Mouse (Mus musculus) megakaryocyte, adult 5-6 weeks (primary cell): ENCODE data around the gene C1qbp. TPM values are rescaled to one million over a fixed set of nuclear protein-coding genes. Genes with fewer than 3 reads are reported as not detected.

Experiments used
- ATAC-seq: 2 replicates; pipeline ENCODE4 v1.8.0; 2016; ENCODE audit warnings: mild to moderate bottlenecking, inconsistent platforms; ENCODE audit not compliant: poor library complexity, severe bottlenecking
- total RNA-seq, 2 experiments: library from RNA; stranded (forward) in 1 of 2; stranded (reverse) in 1 of 2; fragments of 153-499, 151-499 nt in 1 of 2; fragments of 221-1000, 200-1000 nt in 1 of 2; gene quantifications; 2 replicates each; pipeline versions ENCODE4 v1.2.3 to v1.2.4; 2015 to 2017

Gene C1qbp
- total RNA-seq, 2 experiments from 2014 or later: 25.8 to 112 TPM

DNA sequence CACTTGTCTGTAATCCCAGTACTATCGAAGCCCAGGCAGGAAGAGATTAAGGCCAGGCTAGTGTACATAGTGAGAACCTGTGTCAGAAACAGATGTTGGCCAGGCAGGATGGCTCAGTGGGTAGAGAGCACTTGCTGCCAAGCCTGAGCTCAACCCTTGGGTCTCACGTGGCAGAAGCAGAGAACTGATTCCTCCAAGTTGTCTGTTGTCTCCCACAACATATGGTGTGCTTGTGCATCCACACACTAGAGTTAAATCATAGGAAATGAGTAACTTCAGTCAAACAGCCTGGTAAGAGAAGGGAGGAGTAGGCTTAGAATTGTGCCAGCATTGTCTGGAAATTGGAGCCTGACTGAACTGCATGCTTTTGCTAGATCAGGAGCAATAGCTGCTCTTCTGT lies 7.6 kb downstream of the C1qbp start:
- ATAC-seq: no peak

DNA sequence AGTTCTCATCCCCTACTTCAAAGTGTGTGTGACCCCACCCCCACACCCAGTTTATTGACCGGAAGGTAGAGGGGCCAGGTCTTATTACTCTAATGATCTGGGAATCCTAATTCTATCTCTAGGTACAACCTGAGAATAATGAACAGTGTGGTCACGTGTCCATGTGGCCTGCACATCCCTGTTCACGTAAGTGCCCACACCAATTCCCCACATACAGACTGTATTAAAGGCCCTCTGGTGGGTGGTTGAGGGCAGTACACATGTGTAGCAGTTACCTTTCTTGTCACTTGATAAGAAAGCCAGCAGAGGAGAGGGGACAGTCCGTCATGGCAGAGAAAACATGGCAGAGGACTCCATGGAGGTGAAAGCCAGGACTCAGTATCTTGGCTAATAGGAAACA lies 8.9 kb downstream of the C1qbp start:
- ATAC-seq: no peak

DNA sequence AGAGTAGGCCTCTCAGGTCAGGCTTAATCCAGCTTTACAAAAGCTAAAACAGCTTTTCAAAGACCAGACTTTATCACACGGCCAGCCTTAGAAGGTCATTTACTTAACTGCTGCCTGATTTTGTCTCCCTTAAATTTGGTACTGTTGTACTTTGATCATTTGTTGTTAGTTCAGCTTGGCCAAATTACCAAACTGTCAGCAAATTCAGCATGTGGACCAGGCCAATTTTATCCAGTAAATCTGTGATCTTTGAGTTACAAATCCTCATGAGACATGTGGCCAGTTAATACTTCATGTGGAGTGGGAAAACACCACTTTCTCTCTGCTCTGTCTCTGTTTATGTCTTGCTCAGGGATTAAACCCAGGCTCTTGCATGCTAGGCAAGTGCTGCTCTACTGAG lies 10.2 kb downstream of the C1qbp start:
- no peak for ATAC-seq

DNA sequence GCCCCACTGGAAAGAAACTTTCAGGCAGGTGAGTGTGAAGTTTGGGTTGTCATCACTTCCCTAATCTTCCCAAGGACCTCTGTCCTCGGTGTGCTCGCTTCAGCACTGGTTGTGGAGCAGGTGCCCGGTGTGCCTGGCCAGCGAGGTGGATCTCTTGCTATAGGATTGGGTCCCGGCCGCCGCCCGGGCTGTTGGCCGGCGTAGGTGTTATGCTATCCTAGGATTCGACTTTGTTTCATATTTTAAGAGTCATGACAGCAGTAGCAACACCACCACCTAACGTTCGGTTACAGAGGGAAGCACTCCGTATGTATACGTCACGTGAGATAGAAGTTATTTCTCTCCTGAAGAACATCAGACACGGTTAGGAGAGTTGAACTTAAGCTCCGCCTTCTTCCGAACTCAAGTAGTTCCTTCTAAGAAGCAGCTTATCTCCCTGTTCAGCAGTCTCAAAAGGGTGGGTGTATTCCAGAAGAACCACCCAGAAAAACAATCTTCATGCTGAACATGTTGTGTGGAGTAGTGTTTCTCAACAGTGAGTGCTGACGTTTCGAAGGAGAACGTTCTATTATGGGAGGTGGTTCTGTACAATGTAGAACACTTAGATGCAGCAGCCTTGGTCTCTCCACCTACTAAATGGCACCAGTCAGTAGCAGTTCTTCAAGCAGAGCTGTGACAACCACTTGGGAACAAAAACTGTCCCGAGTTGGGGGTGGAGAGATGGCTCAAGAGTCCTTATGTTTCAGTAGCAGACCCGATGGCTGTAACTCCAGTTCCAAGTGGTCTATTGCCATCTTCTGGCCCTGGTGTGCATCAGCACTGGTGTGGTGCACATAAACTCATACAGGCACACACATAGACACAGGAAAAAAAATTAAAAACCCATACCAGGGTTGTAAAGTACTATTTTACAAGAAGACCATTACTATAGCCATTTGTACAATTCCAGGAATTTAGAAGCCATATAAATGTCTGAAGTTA lies 12.0 kb downstream of the C1qbp start:
- peak; percentile 35 for ATAC-seq

DNA sequence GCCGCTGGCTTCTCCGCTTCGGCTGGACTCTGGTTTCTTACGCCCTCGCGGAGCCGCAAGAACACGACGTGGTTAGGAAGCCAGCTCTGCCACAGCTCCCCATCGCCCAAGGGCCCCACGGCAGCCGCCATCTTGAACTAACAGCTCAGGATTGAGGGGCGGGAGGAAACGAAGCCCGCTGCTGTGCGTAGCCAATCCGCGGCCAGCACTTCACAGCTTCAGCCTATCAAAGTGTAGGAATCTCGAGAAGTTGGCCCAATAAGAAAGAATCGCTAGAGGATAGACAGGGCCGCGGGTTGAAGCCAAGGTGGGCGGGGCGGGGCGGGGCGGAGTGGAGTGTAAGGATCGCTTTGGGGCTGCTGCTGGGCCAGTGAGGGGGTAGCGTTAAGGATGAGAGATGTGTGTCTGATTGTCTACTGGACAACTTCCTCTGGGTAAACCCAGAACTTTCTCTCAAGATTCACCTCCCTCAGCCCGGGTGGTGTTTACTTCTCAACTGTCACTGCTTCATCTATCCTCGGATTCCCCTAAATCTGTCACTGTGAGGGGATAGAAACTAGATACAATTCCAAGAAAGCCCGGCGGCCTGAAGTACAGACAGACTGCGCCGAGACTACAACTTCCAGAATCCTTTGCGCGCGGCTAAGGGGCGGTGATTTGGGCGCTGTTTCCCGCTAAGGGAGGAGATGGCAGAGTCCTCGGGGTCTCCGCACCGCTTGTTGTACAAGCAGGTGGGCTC lies 12.8 kb downstream of the C1qbp start, which contains the start of the genes Nup88 and Rpain:
Nup88 (minus strand) TSS at position 153 of the 739 bp plus-strand sequence.
Rpain (plus strand) TSS at position 393 of the 739 bp plus-strand sequence.
- peak; percentile 91 for ATAC-seq

DNA sequence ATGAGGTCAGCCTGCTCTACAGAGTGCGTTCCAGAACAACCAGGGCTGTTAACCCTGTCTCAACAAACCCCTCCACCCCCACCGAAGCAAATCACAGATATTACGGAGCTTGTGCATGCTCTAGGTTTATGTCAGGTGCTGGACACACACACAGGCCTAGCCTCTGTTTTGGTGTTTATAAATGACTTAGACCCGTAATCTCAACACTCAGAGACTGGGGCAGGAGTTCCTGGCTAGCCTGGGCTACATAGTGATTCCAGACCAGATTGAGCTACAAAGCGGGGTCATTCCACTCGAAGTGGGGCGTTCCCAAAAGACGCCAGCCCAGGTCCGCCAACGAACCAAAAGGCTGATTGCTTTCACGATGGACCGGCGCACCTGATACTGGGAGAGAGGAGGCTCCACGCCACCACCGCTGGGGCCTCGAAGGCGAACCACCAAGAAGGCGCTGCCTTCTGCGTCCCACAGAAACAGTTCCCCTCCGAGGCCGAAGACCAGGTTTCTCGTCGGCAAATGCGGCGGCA lies 13.5 kb downstream of the C1qbp start:
- ATAC-seq: peak; percentile 37

DNA sequence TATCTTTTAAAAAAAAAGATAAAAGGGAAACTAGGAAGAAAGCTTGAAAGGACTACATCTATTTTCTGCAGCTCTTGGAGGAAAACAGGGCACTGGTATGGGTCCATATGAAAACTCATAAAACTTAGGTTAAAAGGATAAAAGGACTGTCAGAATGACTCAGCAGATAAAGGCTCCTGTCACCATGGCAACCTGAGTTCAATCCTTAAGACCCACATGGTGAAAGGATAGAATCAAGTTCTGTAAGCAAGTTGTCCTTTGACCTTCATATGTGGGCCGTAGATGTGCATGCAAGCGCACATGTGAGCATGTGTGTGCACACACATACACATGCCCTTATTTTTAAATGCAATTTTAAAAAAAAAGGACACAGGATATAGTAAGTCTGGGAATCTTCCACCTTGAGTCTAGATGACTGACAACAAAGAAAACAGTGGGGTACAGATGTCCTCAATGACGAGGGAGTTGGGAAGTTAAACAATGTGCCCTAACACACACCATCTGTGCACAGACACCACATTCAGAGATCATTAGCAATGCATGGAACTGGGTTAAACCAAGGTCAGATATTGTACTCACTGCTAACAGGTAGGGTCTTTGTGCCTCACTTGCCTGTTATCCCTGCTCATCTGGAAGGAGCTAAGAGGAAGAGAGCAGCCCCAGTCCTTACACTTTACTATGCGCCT lies 18.5 kb downstream of the C1qbp start:
- ATAC-seq: no peak

DNA sequence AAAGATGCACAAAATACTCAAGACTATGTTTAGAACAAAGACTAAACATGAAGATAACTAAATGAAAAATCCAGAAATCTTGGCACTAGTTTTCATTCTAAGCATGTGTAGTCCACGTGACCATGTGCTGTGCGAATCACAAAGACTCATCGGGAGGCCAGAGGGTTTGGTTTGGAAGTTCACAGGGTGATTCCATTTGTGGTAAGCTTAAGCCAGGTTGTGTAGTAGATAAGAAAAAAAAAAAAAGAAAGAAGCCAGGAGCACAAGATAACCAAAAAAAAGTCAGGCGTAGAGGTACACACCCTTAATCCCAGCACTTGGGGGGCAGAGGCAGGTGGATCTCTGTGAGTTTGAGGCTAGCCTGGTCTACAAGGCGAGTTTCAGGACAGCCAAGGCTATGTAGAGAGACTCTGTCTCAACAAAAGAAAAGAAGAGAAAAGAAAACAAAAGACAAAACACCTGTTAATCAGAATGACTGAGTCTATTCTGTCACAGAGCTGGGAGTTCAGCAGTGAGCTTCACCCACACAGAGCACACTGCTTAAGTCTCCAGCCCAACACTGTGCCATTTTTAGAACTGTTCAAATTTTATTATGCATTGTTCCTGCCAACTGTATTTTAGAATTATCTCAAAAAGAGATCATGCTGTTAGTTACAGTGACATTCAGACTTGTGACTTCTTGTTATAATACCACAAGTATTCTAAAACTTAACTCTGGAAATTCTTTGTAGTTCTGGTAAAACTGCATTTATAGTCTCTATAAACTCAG lies 21.9 kb downstream of the C1qbp start:
- ATAC-seq: no peak

DNA sequence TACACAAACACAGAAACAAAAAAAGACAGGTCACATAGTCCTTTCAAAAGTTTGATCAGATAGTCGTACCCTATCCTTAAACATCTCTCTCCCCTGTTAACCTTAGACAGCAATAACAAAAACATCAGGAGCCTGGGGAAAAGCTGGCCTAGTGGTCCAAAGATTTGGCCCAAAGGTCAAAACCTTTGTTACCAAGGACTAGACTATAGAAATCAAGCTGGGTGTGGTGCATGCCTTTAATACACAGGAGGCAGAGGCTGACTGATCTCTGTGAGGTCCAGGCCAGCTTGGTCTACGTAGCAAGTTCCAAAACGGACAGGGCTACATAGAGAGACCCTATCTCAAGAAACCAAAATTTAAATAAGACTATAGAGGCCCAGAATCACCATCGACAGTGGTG lies 28.1 kb downstream of the C1qbp start:
- no peak for ATAC-seq

DNA sequence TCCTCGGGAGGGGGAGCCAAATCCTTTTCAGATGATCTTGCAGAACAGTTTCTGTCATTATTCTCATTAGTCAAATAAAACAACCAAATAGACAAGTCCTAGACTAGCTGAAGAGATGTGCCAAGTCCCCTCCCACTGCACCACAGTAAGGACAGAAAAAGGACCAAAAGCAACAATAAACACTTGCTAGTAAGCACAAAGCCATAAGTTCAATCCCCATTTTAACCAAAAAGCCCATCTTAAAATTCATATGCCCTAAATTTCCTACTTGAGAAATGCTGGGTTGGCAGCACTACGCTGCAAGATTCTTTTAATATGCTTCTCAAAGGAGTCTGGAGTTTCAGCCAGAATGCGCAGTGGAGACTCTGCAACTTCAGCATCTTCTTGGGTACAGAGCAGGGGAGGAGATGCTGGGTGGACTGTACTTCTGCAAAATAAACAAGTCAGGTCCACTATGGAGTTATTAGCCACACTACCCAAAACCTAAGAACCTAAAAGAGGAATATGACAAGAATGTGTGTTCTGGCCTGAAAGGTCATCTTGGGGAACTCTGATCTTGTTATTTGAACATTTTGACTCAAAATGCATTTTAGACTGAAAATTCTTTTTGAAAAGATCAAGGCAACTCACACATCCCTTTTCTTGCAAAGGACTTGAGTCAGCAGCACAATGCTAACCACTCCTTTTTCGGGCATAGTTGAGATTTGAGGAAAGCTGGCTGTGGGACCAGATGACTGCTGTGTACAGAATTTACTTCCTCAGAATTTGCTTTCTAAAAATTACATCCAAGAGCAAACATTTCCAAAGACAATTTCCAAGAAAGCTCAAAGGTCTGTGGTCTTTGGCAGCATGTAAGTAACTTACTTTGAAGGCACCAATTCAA lies 37.6 kb downstream of the C1qbp start:
- no peak for ATAC-seq

DNA sequence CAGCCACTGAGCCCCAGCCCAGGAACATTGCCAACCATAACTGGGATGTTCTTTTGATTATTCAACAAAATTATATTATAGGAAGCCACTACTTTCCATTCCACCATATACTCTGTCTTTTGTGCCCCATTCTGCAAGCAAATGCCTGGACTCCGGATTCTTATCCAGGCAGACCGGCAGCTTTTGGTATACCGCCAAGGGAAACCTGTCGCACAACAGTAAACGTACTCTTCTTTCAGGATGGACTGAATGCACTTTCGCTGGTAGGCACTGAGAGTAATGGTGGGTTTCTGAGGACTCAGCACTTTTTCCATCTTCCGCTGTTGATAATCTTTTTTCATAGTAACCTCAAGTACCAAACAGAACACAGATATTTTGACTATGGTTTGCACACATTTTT lies 39.2 kb downstream of the C1qbp start:
- no peak for ATAC-seq

DNA sequence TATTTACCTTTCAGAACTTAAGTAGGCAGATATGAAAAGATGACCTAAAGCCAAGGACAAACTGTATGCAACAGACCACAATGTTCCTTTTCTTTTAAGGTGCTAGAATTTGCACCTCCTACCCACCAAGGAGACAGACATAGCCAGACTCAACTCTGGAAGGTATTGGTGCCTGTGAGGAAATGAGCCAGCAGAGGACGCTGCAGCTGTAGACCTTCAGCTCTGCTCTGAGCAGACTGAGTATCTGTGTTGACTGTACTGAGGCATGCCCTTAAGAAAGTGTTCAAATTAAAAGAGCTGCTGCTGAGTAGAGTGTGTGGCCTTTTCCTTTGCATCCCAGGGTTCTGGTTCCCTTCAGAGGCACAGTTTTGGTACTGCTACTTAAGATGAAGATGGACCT lies 40.2 kb downstream of the C1qbp start:
- no peak for ATAC-seq

DNA sequence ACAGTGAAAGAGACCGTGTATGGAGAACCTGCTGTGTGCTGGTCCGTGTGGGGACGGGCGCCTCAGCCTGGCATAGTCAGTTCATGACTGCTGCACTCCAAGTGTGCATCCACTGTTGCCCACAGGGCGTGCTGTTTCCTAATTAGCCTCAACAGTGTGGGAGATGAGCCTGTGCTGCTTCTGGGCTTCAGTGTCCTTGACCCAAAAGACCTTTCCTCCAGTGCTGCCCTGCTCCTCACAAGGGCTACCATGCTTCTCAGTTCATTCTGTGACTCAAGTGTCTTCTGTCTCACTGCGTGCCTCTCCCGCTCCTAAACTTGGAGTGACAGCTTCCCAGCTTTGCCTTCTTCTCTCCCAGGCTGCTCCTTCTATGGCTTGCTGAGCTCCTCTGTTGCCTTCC lies 47.5 kb downstream of the C1qbp start:
- ATAC-seq: no peak

DNA sequence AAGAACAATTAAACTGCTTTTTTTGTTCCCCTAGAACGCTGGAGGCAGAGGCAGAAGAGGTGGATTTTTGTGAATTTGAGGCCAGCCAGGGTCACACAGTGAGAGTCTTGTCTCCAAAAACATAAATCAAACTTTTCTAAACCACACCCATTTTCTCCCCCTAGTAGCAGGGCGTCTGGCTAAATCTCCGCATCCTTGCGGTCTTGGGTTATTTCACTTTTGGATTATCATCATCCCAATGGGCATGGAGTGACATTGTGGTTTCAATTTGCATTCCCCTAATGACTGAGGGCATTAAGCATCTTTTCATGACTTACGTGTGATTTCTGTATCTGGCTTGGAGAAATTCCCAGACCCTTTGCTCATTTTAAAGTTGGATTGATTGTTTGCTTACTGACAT lies 51.4 kb downstream of the C1qbp start:
- no peak for ATAC-seq

Other genes starting within 250 kb of the C1qbp start
- gene Zfp3, start 218.8 kb downstream of the C1qbp start, total RNA-seq (2015): 1.9 and 4.8 TPM in 2 replicates
- 2.1 and 2.8 TPM in 2 replicates for gene Zfp3, start 218.8 kb downstream of the C1qbp start, total RNA-seq (2017)
- gene Scimp, start 170.4 kb downstream of the C1qbp start, total RNA-seq (2015): 0.65 and 2.3 TPM in 2 replicates
- gene Scimp, start 170.4 kb downstream of the C1qbp start, total RNA-seq (2017): 2.6 and 3.3 TPM in 2 replicates
- gene Rabep1, start 138.2 kb downstream of the C1qbp start, total RNA-seq (2015): 18.6 and 18.9 TPM in 2 replicates
- 47.8 and 55.9 TPM in 2 replicates for gene Rabep1, start 138.2 kb downstream of the C1qbp start, total RNA-seq (2017)
- 102 and 116 TPM in 2 replicates for gene Nup88, start 13.1 kb downstream of the C1qbp start, total RNA-seq (2015)
- 108 and 110 TPM in 2 replicates for gene Nup88, start 13.1 kb downstream of the C1qbp start, total RNA-seq (2017)
- 38.4 and 58.3 TPM in 2 replicates for gene Rpain, start 12.8 kb downstream of the C1qbp start, total RNA-seq (2015)
- 14.7 and 19.2 TPM in 2 replicates for gene Rpain, start 12.8 kb downstream of the C1qbp start, total RNA-seq (2017)
- 5.1 and 8.4 TPM in 2 replicates for gene Dhx33, start 21.4 kb upstream of the C1qbp start, total RNA-seq (2015)
- 10.7 and 17.0 TPM in 2 replicates for gene Dhx33, start 21.4 kb upstream of the C1qbp start, total RNA-seq (2017)
- 30.2 and 31.4 TPM in 2 replicates for gene Mis12, start 36.6 kb upstream of the C1qbp start, total RNA-seq (2015)
- 43.4 and 60.9 TPM in 2 replicates for gene Mis12, start 36.6 kb upstream of the C1qbp start, total RNA-seq (2017)
- 33.5 and 40.9 TPM in 2 replicates for gene Derl2, start 36.8 kb upstream of the C1qbp start, total RNA-seq (2015)
- 44.4 and 47.7 TPM in 2 replicates for gene Derl2, start 36.8 kb upstream of the C1qbp start, total RNA-seq (2017)
- not detected in 2 replicates for gene 6330403K07Rik, start 50.5 kb upstream of the C1qbp start, total RNA-seq (2015)
- gene 6330403K07Rik, start 50.5 kb upstream of the C1qbp start, total RNA-seq (2017): not detected in 2 replicates
- gene Nlrp1a, start 161.7 kb upstream of the C1qbp start, total RNA-seq (2015): 13.3 and 16.1 TPM in 2 replicates
- 26.1 and 32.0 TPM in 2 replicates for gene Nlrp1a, start 161.7 kb upstream of the C1qbp start, total RNA-seq (2017)
- 4.1 and 5.6 TPM in 2 replicates for gene Nlrp1b, start 247.7 kb upstream of the C1qbp start, total RNA-seq (2015)
- gene Nlrp1b, start 247.7 kb upstream of the C1qbp start, total RNA-seq (2017): 5.5 and 9.8 TPM in 2 replicates